Mouse (Mus musculus) MEL (cell line): ENCODE results near the gene Usf3. TPM values are rescaled to one million over a fixed set of nuclear protein-coding genes. Genes with fewer than 3 reads are reported as not detected.

Experiments
- DNase-seq: peaks from one replicate; pipeline ENCODE4 v3.0.0; 2011; ENCODE audit warnings: low read depth, low spot score
- H3K27ac ChIP-seq: 2 replicates; pipeline ENCODE4 v1.5.1; 2012; ENCODE audit warnings: low read depth, mild to moderate bottlenecking, control low read depth, low read length, moderate library complexity; ENCODE audit not compliant: control insufficient read depth
- H3K27me3 ChIP-seq, 2 experiments: fragments of 150-350 bp in 1 of 2; sonication (generic) in 1 of 2; 2 replicates each; pipeline ENCODE4 v1.6.1; 2012; ENCODE audit warnings: low read length in 2 of 2, mild to moderate bottlenecking in 2 of 2, improper control_type of control experiment in 1 of 2, moderate library complexity in 1 of 2; ENCODE audit not compliant: insufficient read depth in 2 of 2, control insufficient read depth in 1 of 2
- H3K36me3 ChIP-seq, 2 experiments: 2 replicates each; pipeline ENCODE4 v1.6.1; 2012 to 2014; ENCODE audit warnings: low read length in 2 of 2, improper control_type of control experiment in 1 of 2, inconsistent platforms in 1 of 2, mild to moderate bottlenecking in 1 of 2; ENCODE audit not compliant: insufficient read depth in 2 of 2, control insufficient read depth in 1 of 2
- H3K4me1 ChIP-seq, 2 experiments: fragments of 150-350 bp in 1 of 2; sonication (generic) in 1 of 2; 2 replicates each; pipeline ENCODE4 v1.6.1; 2012; ENCODE audit warnings: low read length in 2 of 2, improper control_type of control experiment in 1 of 2, mild to moderate bottlenecking in 1 of 2; ENCODE audit not compliant: insufficient read depth in 2 of 2, control insufficient read depth in 1 of 2
- H3K4me3 ChIP-seq, 2 experiments: fragments of 150-350 bp in 1 of 2; sonication (generic) in 1 of 2; 2 replicates each; pipeline ENCODE4 v1.5.1; 2012; ENCODE audit warnings: low read depth in 2 of 2, low read length in 2 of 2, mild to moderate bottlenecking in 2 of 2, moderate library complexity in 2 of 2, control low read depth in 1 of 2, improper control_type of control experiment in 1 of 2; ENCODE audit not compliant: control insufficient read depth in 1 of 2, insufficient read depth in 1 of 2
- H3K79me2 ChIP-seq: 2 replicates; pipeline ENCODE4 v1.6.1; 2012; ENCODE audit warnings: mild to moderate bottlenecking, low read length, moderate library complexity; ENCODE audit not compliant: control insufficient read depth, poor library complexity, insufficient read depth
- H3K9ac ChIP-seq: 2 replicates; pipeline ENCODE4 v1.6.1; 2012; ENCODE audit warnings: low read depth, mild to moderate bottlenecking, control low read depth, low read length, moderate library complexity; ENCODE audit not compliant: control insufficient read depth, poor library complexity, severe bottlenecking
- H3K9me3 ChIP-seq: fragments of 150-350 bp; sonication (generic); replicated peaks from 2 replicates; pipeline ENCODE4 v1.6.1; 2012; ENCODE audit warnings: mild to moderate bottlenecking, low read length, improper control_type of control experiment, moderate library complexity; ENCODE audit not compliant: insufficient read depth
- BHLHE40 ChIP-seq: IDR thresholded peaks from 2 replicates; pipeline ENCODE4 v1.6.1; 2012; ENCODE audit warnings: low read depth, mild to moderate bottlenecking, inconsistent platforms, low read length, improper control_type of control experiment, borderline replicate concordance
- CHD1 ChIP-seq: IDR thresholded peaks from 2 replicates; pipeline ENCODE4 v1.6.1; 2012; ENCODE audit warnings: low read depth, mild to moderate bottlenecking, inconsistent platforms, low read length, improper control_type of control experiment
- CHD2 ChIP-seq: IDR thresholded peaks from 2 replicates; pipeline ENCODE4 v1.6.1; 2011; ENCODE audit warnings: low read length, improper control_type of control experiment
- CTCF ChIP-seq, 3 experiments: IDR thresholded peaks in 2 of 3; conservative IDR thresholded peaks in 1 of 3; 2 replicates each; pipeline ENCODE4 v1.5.1; 2011 to 2012; ENCODE audit warnings: low read length in 3 of 3, low read depth in 2 of 3, mild to moderate bottlenecking in 2 of 3, improper control_type of control experiment in 1 of 3, inconsistent platforms in 1 of 3, mixed read lengths in 1 of 3, moderate library complexity in 1 of 3; ENCODE audit not compliant: control insufficient read depth in 1 of 3, insufficient read depth in 1 of 3, poor library complexity in 1 of 3, severe bottlenecking in 1 of 3
- E2F4 ChIP-seq: IDR thresholded peaks from 2 replicates; pipeline ENCODE4 v1.6.1; 2011; ENCODE audit warnings: low read depth, low read length, improper control_type of control experiment, borderline replicate concordance
- ELF1 ChIP-seq: IDR thresholded peaks from 2 replicates; pipeline ENCODE4 v1.6.1; 2014; ENCODE audit warnings: low read depth, mild to moderate bottlenecking, inconsistent platforms, low read length, improper control_type of control experiment, moderate library complexity
- EP300 ChIP-seq, 2 experiments: IDR thresholded peaks; 2 replicates each; pipeline ENCODE4 v1.6.1; 2011; ENCODE audit warnings: improper control_type of control experiment in 2 of 2, low read length in 2 of 2, low read depth in 1 of 2, mild to moderate bottlenecking in 1 of 2
- ETS1 ChIP-seq: IDR thresholded peaks from 2 replicates; pipeline ENCODE4 v1.6.1; 2012; ENCODE audit warnings: low read depth, mild to moderate bottlenecking, inconsistent platforms, low read length, improper control_type of control experiment, moderate library complexity
- GABPA ChIP-seq: IDR thresholded peaks from 2 replicates; pipeline ENCODE4 v1.6.1; 2012; ENCODE audit warnings: low read depth, mild to moderate bottlenecking, inconsistent platforms, low read length, improper control_type of control experiment, moderate library complexity
- HCFC1 ChIP-seq: IDR thresholded peaks from 2 replicates; pipeline ENCODE4 v1.6.1; 2012; ENCODE audit warnings: low read depth, mild to moderate bottlenecking, inconsistent platforms, low read length, improper control_type of control experiment, moderate library complexity
- JUND ChIP-seq: IDR thresholded peaks from 2 replicates; pipeline ENCODE4 v1.6.1; 2011; ENCODE audit warnings: low read depth, mild to moderate bottlenecking, improper control_type of control experiment, low read length
- KAT2A ChIP-seq: conservative IDR thresholded peaks from 2 replicates; pipeline ENCODE4 v1.6.1; 2012; ENCODE audit warnings: low read depth, low read length, improper control_type of control experiment, inconsistent platforms
- MAFK ChIP-seq: IDR thresholded peaks from 2 replicates; pipeline ENCODE4 v1.6.1; 2011; ENCODE audit warnings: low read depth, mild to moderate bottlenecking, low read length, improper control_type of control experiment, borderline replicate concordance
- MAZ ChIP-seq: IDR thresholded peaks from 2 replicates; pipeline ENCODE4 v1.6.1; 2012; ENCODE audit warnings: low read depth, mild to moderate bottlenecking, inconsistent platforms, low read length, improper control_type of control experiment
- MXI1 ChIP-seq: IDR thresholded peaks from 2 replicates; pipeline ENCODE4 v1.6.1; 2011; ENCODE audit warnings: mild to moderate bottlenecking, low read depth, low read length, improper control_type of control experiment
- MYB ChIP-seq: IDR thresholded peaks from 2 replicates; pipeline ENCODE4 v1.6.1; 2011; ENCODE audit warnings: mild to moderate bottlenecking, low read depth, low read length, improper control_type of control experiment
- MYC ChIP-seq: IDR thresholded peaks from 2 replicates; pipeline ENCODE4 v1.6.1; 2011; ENCODE audit warnings: low read depth, mild to moderate bottlenecking, low read length, improper control_type of control experiment, moderate library complexity
- NELFE ChIP-seq: IDR thresholded peaks from 2 replicates; pipeline ENCODE4 v1.6.1; 2011; ENCODE audit warnings: low read depth, low read length, improper control_type of control experiment
- NRF1 ChIP-seq: IDR thresholded peaks from 2 replicates; pipeline ENCODE4 v1.6.1; 2014; ENCODE audit warnings: low read depth, mild to moderate bottlenecking, inconsistent platforms, low read length, improper control_type of control experiment, moderate library complexity; ENCODE audit not compliant: poor library complexity, insufficient read depth, severe bottlenecking
- POLR2A ChIP-seq, 2 experiments: IDR thresholded peaks; 2 replicates each; pipeline ENCODE4 v1.6.1; 2011 to 2012; ENCODE audit warnings: low read length in 2 of 2, mild to moderate bottlenecking in 2 of 2, control low read depth in 1 of 2, improper control_type of control experiment in 1 of 2, low read depth in 1 of 2, moderate library complexity in 1 of 2; ENCODE audit not compliant: control insufficient read depth in 1 of 2, insufficient read depth in 1 of 2, poor library complexity in 1 of 2
- POLR2AphosphoS2 ChIP-seq: IDR thresholded peaks from 2 replicates; pipeline ENCODE4 v1.6.1; 2011; ENCODE audit warnings: low read length, improper control_type of control experiment
- RAD21 ChIP-seq: IDR thresholded peaks from 2 replicates; pipeline ENCODE4 v1.6.1; 2011; ENCODE audit warnings: mild to moderate bottlenecking, low read depth, low read length, improper control_type of control experiment
- RCOR1 ChIP-seq: IDR thresholded peaks from 2 replicates; pipeline ENCODE4 v1.6.1; 2012; ENCODE audit warnings: low read depth, mild to moderate bottlenecking, inconsistent platforms, low read length, improper control_type of control experiment
- SIN3A ChIP-seq: IDR thresholded peaks from 2 replicates; pipeline ENCODE4 v1.6.1; 2012; ENCODE audit warnings: low read length, improper control_type of control experiment, inconsistent platforms
- SMC3 ChIP-seq: IDR thresholded peaks from 2 replicates; pipeline ENCODE4 v1.6.1; 2011; ENCODE audit warnings: low read depth, low read length, improper control_type of control experiment
- TAL1 ChIP-seq: IDR thresholded peaks from 2 replicates; pipeline ENCODE4 v1.6.1; 2012; ENCODE audit warnings: mild to moderate bottlenecking, inconsistent platforms, low read length, moderate library complexity, mixed read lengths
- TBP ChIP-seq: IDR thresholded peaks from 2 replicates; pipeline ENCODE4 v1.8.0; 2011; ENCODE audit warnings: low read depth, low read length, improper control_type of control experiment
- TCF12 ChIP-seq: IDR thresholded peaks from 2 replicates; pipeline ENCODE4 v1.6.1; 2014; ENCODE audit warnings: low read depth, mild to moderate bottlenecking, inconsistent platforms, low read length, improper control_type of control experiment, moderate library complexity
- USF1 ChIP-seq: IDR thresholded peaks from 2 replicates; pipeline ENCODE4 v1.6.1; 2014; ENCODE audit warnings: low read depth, mild to moderate bottlenecking, inconsistent platforms, low read length, improper control_type of control experiment, moderate library complexity
- USF2 ChIP-seq, 2 experiments: IDR thresholded peaks; 2 replicates each; pipeline ENCODE4 v1.6.1; 2011 to 2012; ENCODE audit warnings: improper control_type of control experiment in 2 of 2, low read length in 2 of 2, borderline replicate concordance in 1 of 2, inconsistent platforms in 1 of 2, low read depth in 1 of 2, mild to moderate bottlenecking in 1 of 2; ENCODE audit not compliant: insufficient read depth in 1 of 2
- ZC3H11A ChIP-seq: IDR thresholded peaks from 2 replicates; pipeline ENCODE4 v1.6.1; 2012; ENCODE audit warnings: low read depth, mild to moderate bottlenecking, inconsistent platforms, low read length, improper control_type of control experiment
- polyA plus RNA-seq, 2 experiments: library from polyadenylated mRNA; stranded (reverse) in 1 of 2; unstranded in 1 of 2; fragments of >175 nt in 1 of 2; fragments of >200 nt in 1 of 2; gene quantifications; 2 replicates each; pipeline versions ENCODE4 v1.2.1 to v1.2.4; 2012; ENCODE audit warnings: low replicate concordance in 2 of 2, low read depth in 1 of 2; ENCODE audit not compliant: insufficient read length in 2 of 2, insufficient read depth in 1 of 2, missing spikeins in 1 of 2
- total RNA-seq: library from RNA; depleted of rRNA; stranded (reverse); fragments of 300-350 nt; gene quantifications from 2 replicates; pipeline ENCODE4 v1.2.3, GENCODE M21; 2012

The Usf3 gene
- total and polyA plus RNA-seq, 3 experiments = 3.4 to 89.6 (median 11.0) TPM

- Histone ChIP-seq H3K9ac (no peak overlapping the region), H3K27ac (no peak overlapping the region)
- no peak for TF ChIP-seq SIN3A
- no peak for TF ChIP-seq NELFE
- TF ChIP-seq BHLHE40 = no peak
- no peak for TF ChIP-seq ELF1
- no peak for TF ChIP-seq TAL1
- no peak for TF ChIP-seq POLR2A (IDR thresholded peaks at IDR 0.05; ENCODE audit: control insufficient read depth in 1 of 2, insufficient read depth in 1 of 2, low read depth in 1 of 2, low read length in 2 of 2, poor library complexity in 1 of 2)
- TF ChIP-seq TCF12 = no peak
- no peak for TF ChIP-seq ZC3H11A
- no peak for TF ChIP-seq CHD1
- TF ChIP-seq POLR2AphosphoS2 = no peak
- TF ChIP-seq MYB = no peak
- no peak for TF ChIP-seq CTCF (IDR thresholded peaks at IDR 0.05 in 2 of 3, conservative IDR thresholded peaks at IDR 0.05 in 1 of 3; ENCODE audit: control insufficient read depth in 1 of 3, insufficient read depth in 1 of 3, low read depth in 2 of 3, low read length in 3 of 3, poor library complexity in 1 of 3, severe bottlenecking in 1 of 3)
- no peak for TF ChIP-seq RAD21
- no peak for TF ChIP-seq KAT2A
- TF ChIP-seq, all 39 proteins: peak for 0
- H3K9me3 ChIP-seq = no peaks in the 10 kb centered on the region
- H3K4me3 ChIP-seq = no peak overlapping the region
- DNase-seq = no peak
- H3K79me2 ChIP-seq = no peaks in the 10 kb centered on the region
- no peaks in the 10 kb centered on the region for H3K4me1 ChIP-seq
- no peaks in the 10 kb centered on the region; a peak in 1 of 4 replicates for H3K27me3 ChIP-seq
- H3K36me3 ChIP-seq = peaks cover 0 to 3% of the 10 kb centered on the region in 2 experiments; a peak in 1 of 4 replicates
Measured at GRCm38 (mm10) chr16:44240406-44240805, 67.4 kb downstream of the Usf3 start.

- Histone ChIP-seq H3K27me3 (no peaks in the 10 kb centered on the region; a peak in 1 of 4 replicates), H3K9me3 (no peaks in the 10 kb centered on the region), H3K36me3 (peaks cover 0 to 3% of the 10 kb centered on the region in 2 experiments; a peak in 1 of 4 replicates), H3K79me2 (no peaks in the 10 kb centered on the region), H3K9ac (peak overlapping the region; percentile 47), H3K4me1 (no peaks in the 10 kb centered on the region), H3K27ac (no peak overlapping the region), H3K4me3 (peak overlapping the region; percentile 54 to 59)
- peak; percentile 85 for DNase-seq
- TF ChIP-seq ZC3H11A (peak; percentile 89), SIN3A (peak; percentile 48; the same call in 1 of the 2 replicates), MAZ (0 out of 2 replicates have a peak, but pooled peaks have one; percentile 25), ELF1 (no peak), HCFC1 (0 out of 2 replicates have a peak, but pooled peaks have one; percentile 22), MYC (no peak), TBP (0 out of 2 replicates have a peak, but pooled peaks have one; percentile 24), ETS1 (no peak), JUND (no peak), MYB (no peak), EP300 (IDR thresholded peaks at IDR 0.05; ENCODE audit: low read depth in 1 of 2, low read length in 2 of 2) (no peak), RCOR1 (no peak), SMC3 (peak; percentile 88), USF2 (IDR thresholded peaks at IDR 0.05; ENCODE audit: borderline replicate concordance in 1 of 2, insufficient read depth in 1 of 2, low read depth in 1 of 2, low read length in 2 of 2) (no peak), GABPA (no peak), MXI1 (0 out of 2 replicates have a peak, but pooled peaks have one; percentile 21), RAD21 (peak; percentile 94), TAL1 (no peak), USF1 (no peak), CTCF (IDR thresholded peaks at IDR 0.05 in 2 of 3, conservative IDR thresholded peaks at IDR 0.05 in 1 of 3; ENCODE audit: control insufficient read depth in 1 of 3, insufficient read depth in 1 of 3, low read depth in 2 of 3, low read length in 3 of 3, poor library complexity in 1 of 3, severe bottlenecking in 1 of 3) (peak; percentile 79 to 94 (median 89)), CHD2 (no peak), E2F4 (no peak), MAFK (no peak), NRF1 (no peak)
Measured at GRCm38 (mm10) chr16:44242633-44243032, 69.6 kb downstream of the Usf3 start.
